Mouse (Mus musculus): ENCODE data around the gene Tmem39a.

DNA sequence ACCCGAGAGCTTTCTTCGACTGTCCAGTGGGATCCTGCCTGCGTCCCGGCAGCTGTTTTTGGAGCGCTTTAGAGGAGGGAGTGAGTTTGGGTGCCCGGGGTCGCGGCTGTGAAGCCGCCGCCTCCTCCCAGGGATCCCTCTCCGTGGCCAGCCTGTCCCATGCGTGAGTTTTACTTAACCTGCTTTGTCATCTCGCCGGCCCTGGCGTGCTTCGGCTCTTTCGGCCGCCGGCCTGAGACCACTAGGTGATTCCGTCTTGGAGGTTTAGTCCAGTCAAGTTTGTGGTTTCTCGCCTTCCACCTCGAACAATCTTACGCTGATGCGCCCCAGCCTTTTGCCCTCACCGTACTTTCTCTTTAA lies 4.5 kb downstream of the Tmem39a start:
- no peak for TF ChIP-seq CTCF (IDR thresholded peaks at IDR 0.05)
- TF ChIP-seq EP300 (IDR thresholded peaks at IDR 0.05) = no peak

Measured in lung, postnatal 0 days (tissue).